Mouse (Mus musculus) forebrain, embryonic 16.5 days (tissue): ENCODE data around the gene Osbpl6. TPM values are rescaled to one million over a fixed set of nuclear protein-coding genes. Genes with fewer than 3 reads are reported as not detected.

Experiments used
- ATAC-seq: fragments of 200-750 bp; cut with Nextera tagmentation; 2 replicates; pipeline ENCODE4 v1.8.0; 2017; ENCODE audit warnings: mild to moderate bottlenecking, moderate library complexity
- H3K27ac ChIP-seq: fragments of 300-500 bp; sonication (generic); 2 replicates; pipeline ENCODE4 v1.5.1; 2014; ENCODE audit warnings: low read length, control low read depth
- H3K27me3 ChIP-seq: fragments of 300-500 bp; sonication (generic); replicated peaks from 2 replicates; pipeline ENCODE4 v1.6.1; 2014; ENCODE audit warnings: low read length; ENCODE audit not compliant: control insufficient read depth, insufficient read depth
- H3K36me3 ChIP-seq: fragments of 300-500 bp; sonication (generic); 2 replicates; pipeline ENCODE4 v1.6.1; 2014; ENCODE audit not compliant: control insufficient read depth, insufficient read depth
- H3K4me1 ChIP-seq: fragments of 300-500 bp; sonication (generic); replicated peaks from 2 replicates; pipeline ENCODE4 v1.6.1; 2014; ENCODE audit warnings: low read length; ENCODE audit not compliant: control insufficient read depth, insufficient read depth
- H3K4me2 ChIP-seq: fragments of 300-500 bp; sonication (generic); 2 replicates; pipeline ENCODE4 v1.6.1; 2014; ENCODE audit warnings: mild to moderate bottlenecking, low read length, control low read depth
- H3K4me3 ChIP-seq: fragments of 300-500 bp; sonication (generic); replicated peaks from 2 replicates; pipeline ENCODE4 v1.5.1; 2014; ENCODE audit warnings: mild to moderate bottlenecking, low read length, control low read depth
- H3K9ac ChIP-seq: fragments of 300-500 bp; sonication (generic); replicated peaks from 2 replicates; pipeline ENCODE4 v1.6.1; 2014; ENCODE audit warnings: low read depth, low read length, control low read depth
- H3K9me3 ChIP-seq: fragments of 300-500 bp; sonication (generic); 2 replicates; pipeline ENCODE4 v1.6.1; 2016; ENCODE audit warnings: low read length; ENCODE audit not compliant: control insufficient read depth
- WGBS: fragments of 180-500 bp; shearing (Covaris S2); extraction: QIAGEN DNeasy Blood & Tissue Kit; methylation state at CpG from one replicate; pipeline ENCODE4 v1.1.7; 2014; 5-methylcytosine and 5-hydroxymethylcytosine counted together
- polyA plus RNA-seq: library from polyadenylated mRNA; unstranded; fragments of >200 nt; fragmentation: Nextera tagmentation; extraction: Ambion mirVana; gene quantifications from 2 replicates; pipeline ENCODE4 v1.2.1, GENCODE M21; 2015

Gene Osbpl6
- polyA plus RNA-seq, 1 experiment from 2014 or later, result 28.0 TPM

DNA sequence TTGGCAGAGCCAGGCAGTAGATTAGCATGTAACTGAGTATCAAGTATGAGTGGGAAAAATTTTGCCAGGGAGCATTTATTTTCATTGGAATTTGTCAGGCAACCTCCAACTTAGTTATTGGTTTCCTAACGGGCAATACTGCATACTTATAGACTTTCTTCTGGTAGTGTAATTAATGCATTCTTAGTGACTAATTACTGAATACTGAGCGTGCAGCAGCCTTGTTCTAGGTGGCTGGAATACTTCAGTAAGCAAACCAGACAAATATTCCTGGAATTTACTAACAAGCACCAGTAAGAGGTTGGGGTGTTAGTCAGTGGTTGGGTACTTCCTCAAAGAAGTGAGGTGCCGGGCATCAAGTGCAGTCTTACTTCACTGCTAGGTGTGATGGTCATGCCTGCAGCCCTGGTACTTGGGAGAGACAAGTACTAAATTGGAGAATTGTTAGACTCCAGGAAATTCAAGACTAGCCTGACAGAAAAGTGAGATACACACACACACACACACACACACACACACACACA lies 186.2 kb downstream of the Osbpl6 start:
- no peak for ATAC-seq
- H3K4me1 ChIP-seq, result no peaks in the 10 kb centered on the region
- H3K27ac ChIP-seq, result no peak overlapping the region
- H3K4me2 ChIP-seq, result no peak overlapping the region
- H3K9ac ChIP-seq, result no peak overlapping the region
- peaks cover 3% of the 10 kb centered on the region; the same call in 1 of the 2 replicates for H3K36me3 ChIP-seq
- no peaks in the 10 kb centered on the region for H3K27me3 ChIP-seq
- WGBS, result 34% methylated on average over 3 of the region's 3 CpGs
- no peak overlapping the region for H3K4me3 ChIP-seq
- no peaks in the 10 kb centered on the region for H3K9me3 ChIP-seq

DNA sequence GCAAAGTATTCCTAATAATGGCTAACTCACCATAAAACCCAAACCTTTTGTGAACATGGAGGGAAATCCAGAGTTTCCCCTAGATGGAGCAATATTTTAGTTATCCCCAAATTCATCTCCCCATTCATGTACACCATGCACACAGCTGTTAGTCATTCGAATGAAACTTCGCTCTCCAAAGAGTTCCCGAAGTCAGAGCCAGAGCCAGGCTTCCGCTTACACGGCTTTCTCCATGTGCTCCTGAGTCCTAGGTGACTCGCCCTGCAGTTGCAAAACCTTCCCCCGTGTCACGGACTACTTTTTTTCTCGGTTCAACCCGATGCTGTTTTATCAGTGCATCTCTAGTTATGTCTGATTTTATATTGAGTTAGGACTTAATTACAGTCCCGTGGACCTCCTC lies 191.2 kb downstream of the Osbpl6 start:
- H3K4me2 ChIP-seq, result no peak overlapping the region
- ATAC-seq, result no peak
- no peaks in the 10 kb centered on the region for H3K9me3 ChIP-seq
- no peaks in the 10 kb centered on the region for H3K27me3 ChIP-seq
- H3K4me1 ChIP-seq, result no peaks in the 10 kb centered on the region
- no peak overlapping the region for H3K27ac ChIP-seq
- H3K4me3 ChIP-seq, result no peak overlapping the region
- no peak overlapping the region for H3K9ac ChIP-seq
- no peaks in the 10 kb centered on the region for H3K36me3 ChIP-seq
- 88% methylated on average over 11 of the region's 11 CpGs for WGBS

DNA sequence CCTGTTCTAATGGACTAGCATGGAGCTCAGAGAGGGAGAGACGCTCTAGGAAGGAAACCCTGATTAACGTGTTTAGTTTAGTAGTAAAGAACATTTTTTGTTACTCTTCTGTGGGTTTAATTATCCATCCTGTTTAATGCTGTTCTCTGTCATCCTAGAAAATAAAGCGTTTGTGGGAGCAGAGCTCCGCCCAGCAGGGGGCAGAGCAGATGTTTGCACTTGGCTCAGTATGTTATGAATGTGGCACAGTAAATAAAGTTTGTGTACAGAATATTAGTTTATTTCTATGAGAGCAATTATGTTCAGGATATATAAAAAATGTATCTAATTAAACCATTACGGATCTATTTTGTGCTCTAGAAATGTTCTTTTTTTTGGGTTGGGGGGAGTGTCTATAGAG lies 192.9 kb downstream of the Osbpl6 start:
- H3K4me2 ChIP-seq, result no peak overlapping the region
- no peak overlapping the region for H3K9ac ChIP-seq
- no peaks in the 10 kb centered on the region for H3K9me3 ChIP-seq
- no peak overlapping the region for H3K4me3 ChIP-seq
- no peaks in the 10 kb centered on the region for H3K27me3 ChIP-seq
- H3K36me3 ChIP-seq, result no peaks in the 10 kb centered on the region
- no peak overlapping the region for H3K27ac ChIP-seq
- 56% methylated on average over 5 of the region's 5 CpGs for WGBS
- no peak for ATAC-seq
- no peaks in the 10 kb centered on the region for H3K4me1 ChIP-seq

DNA sequence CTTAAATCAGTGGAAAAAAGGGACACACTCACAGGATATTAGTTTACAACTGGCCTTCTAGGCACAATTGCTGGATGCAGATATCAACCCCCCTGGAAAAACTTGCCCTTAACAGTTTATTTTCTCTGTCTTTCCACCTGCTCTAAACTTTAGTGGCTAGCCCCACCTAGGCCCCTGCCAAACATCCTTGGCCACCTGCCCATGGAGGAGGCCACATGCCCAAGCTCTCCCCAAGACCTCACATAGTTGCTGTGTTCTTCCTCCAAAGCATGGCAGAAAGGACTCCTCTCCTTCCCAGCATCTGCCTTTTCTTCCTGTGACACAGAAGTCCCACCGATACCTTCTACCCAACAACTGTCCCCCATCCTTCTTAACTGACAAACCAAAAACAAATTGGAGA lies 195.9 kb downstream of the Osbpl6 start:
- Histone ChIP-seq H3K27me3 (no peaks in the 10 kb centered on the region), H3K36me3 (no peaks in the 10 kb centered on the region), H3K4me3 (no peak overlapping the region), H3K4me1 (no peaks in the 10 kb centered on the region), H3K9me3 (no peaks in the 10 kb centered on the region), H3K9ac (no peak overlapping the region), H3K27ac (no peak overlapping the region), H3K4me2 (no peak overlapping the region)
- WGBS, result 100% methylated on average over 1 of the region's 1 CpGs
- no peak for ATAC-seq

DNA sequence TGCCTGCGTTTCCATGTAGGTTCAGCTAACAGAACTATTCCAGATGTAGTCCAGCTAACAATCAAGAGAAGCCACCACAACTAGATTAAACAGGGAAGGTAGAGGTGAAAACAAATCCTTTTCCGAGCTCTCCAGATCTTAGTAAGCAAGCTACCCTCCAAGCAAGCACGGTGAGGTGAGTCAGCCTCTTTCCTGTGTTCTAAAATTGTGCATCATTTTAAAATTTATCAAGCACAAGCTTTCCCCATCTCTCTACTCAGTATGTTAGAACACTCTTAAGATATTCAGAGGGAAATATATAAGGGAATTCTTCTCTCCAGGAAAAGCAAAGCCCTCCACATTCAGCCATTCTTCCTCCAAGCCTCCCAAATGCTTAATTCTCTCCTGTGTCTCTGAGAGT lies 200.4 kb downstream of the Osbpl6 start:
- H3K4me2 ChIP-seq, result no peak overlapping the region
- ATAC-seq, result no peak
- no peaks in the 10 kb centered on the region for H3K27me3 ChIP-seq
- 86% methylated on average over 3 of the region's 3 CpGs for WGBS
- H3K9ac ChIP-seq, result no peak overlapping the region
- H3K4me3 ChIP-seq, result no peak overlapping the region
- H3K4me1 ChIP-seq, result no peaks in the 10 kb centered on the region
- H3K36me3 ChIP-seq, result no peaks in the 10 kb centered on the region
- H3K9me3 ChIP-seq, result no peaks in the 10 kb centered on the region
- H3K27ac ChIP-seq, result no peak overlapping the region

DNA sequence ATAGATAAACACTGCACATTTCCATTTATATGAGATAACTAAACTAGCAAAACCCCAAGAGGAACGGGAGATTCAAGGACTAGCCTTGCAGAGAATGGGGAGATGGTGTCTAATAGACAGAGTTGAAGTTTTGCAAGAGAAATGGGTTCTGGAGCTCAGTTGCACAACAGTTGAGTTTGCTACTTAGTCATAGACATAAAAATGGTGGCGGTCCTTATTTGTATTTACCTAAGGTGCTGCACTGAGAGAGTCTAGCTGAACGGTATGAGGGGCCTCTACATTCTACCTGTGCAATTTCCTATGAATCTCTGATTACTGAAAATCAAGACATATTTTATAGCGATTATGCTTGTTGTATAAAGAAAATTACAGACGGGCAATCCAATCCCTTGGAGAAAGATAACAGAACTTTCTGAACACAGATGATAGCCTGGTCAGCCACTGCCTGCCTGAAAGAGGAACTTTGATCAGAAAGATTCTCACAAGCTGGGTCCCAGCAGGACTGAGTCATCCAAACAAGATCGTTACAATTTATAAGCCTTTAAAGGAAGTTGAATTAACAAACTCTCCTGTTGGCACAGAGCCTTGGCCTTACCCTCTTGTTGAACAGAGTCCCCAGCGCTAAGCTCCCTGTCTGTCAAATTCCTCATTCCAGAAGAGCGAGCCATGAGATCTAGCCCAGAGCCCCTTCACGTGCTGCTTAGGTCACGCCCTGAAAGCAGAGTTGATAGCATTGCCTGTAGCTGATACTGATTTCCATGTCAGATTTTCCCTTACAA lies 204.2 kb downstream of the Osbpl6 start:
- ATAC-seq, result no peak
- Histone ChIP-seq H3K4me3 (no peak overlapping the region), H3K4me1 (no peaks in the 10 kb centered on the region), H3K36me3 (no peaks in the 10 kb centered on the region), H3K9ac (no peak overlapping the region), H3K27ac (no peak overlapping the region), H3K27me3 (no peaks in the 10 kb centered on the region), H3K4me2 (no peak overlapping the region), H3K9me3 (no peaks in the 10 kb centered on the region)
- WGBS, result 70% methylated on average over 10 of the region's 10 CpGs

DNA sequence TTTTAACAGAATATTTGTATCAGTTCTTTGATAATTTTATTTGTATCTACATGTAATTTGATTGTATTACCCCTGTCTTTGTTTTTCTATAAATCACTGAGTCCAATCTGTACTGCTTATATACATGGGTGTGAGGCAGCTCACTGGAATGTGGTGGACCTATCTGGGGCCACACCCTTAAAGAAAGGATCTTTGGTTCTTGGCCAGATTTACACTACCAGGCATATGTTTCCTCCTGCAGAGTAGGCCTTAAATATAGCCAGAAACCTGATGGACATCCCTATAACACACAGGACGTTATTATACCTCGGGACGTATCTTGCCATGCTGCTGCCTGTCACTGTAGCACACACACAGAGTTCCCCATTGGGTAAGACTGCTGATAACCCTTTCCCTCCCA lies 205.7 kb downstream of the Osbpl6 start:
- H3K4me1 ChIP-seq, result no peaks in the 10 kb centered on the region
- no peaks in the 10 kb centered on the region for H3K27me3 ChIP-seq
- H3K27ac ChIP-seq, result no peak overlapping the region
- no peaks in the 10 kb centered on the region for H3K9me3 ChIP-seq
- no peak for ATAC-seq
- no peak overlapping the region for H3K9ac ChIP-seq
- no peak overlapping the region for H3K4me3 ChIP-seq
- H3K4me2 ChIP-seq, result no peak overlapping the region
- no peaks in the 10 kb centered on the region for H3K36me3 ChIP-seq
- 85% methylated on average over 3 of the region's 3 CpGs for WGBS

DNA sequence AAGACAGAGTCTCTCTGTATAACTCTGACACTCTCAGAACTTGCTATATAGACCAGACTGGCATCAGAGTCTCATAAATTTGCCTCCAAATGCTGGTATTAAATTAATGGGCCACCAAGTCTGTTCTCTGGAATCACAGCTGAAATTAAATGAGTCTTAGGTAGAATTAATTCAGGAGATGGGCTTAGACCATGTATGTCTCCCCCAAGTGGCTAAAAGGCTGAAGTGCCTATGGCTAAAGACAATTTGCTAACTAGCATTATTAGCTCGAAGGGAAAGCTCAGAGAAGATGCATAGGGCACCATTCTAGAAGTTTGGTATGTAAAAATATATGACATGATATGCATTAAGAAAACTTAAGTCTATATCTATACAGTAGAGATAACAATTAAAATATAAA lies 211.8 kb downstream of the Osbpl6 start:
- H3K36me3 ChIP-seq, result no peaks in the 10 kb centered on the region
- no peak overlapping the region for H3K4me2 ChIP-seq
- H3K9me3 ChIP-seq, result no peaks in the 10 kb centered on the region
- WGBS, result 29% methylated on average over 1 of the region's 1 CpGs
- peak; percentile 80 for ATAC-seq
- H3K27me3 ChIP-seq, result no peaks in the 10 kb centered on the region
- H3K4me3 ChIP-seq, result no peak overlapping the region
- no peak overlapping the region for H3K9ac ChIP-seq
- no peak overlapping the region for H3K27ac ChIP-seq
- no peaks in the 10 kb centered on the region for H3K4me1 ChIP-seq

DNA sequence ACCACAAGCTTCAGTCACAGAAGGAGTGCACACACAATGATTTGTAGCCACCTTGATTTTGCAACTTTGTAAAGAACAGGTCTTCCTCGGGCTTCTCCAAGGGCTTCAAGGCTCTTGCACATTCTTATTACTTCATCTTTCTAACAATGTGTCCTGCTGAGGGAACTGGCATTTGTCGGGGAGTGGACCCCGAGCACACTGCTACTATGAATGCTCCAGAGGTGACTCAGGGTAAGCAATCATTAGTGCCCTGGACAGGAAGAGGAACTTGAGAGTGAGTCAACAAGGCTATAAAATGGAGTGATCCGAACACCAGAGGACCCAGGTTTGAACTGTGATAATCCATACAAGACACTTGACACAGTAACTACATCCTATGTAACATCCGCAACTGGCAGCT lies 213.9 kb downstream of the Osbpl6 start:
- H3K27me3 ChIP-seq, result no peaks in the 10 kb centered on the region
- peaks cover 8% of the 10 kb centered on the region for H3K36me3 ChIP-seq
- WGBS, result 94% methylated on average over 5 of the region's 5 CpGs
- H3K4me2 ChIP-seq, result no peak overlapping the region
- no peak for ATAC-seq
- H3K9me3 ChIP-seq, result no peaks in the 10 kb centered on the region
- no peak overlapping the region for H3K9ac ChIP-seq
- no peak overlapping the region for H3K4me3 ChIP-seq
- H3K27ac ChIP-seq, result no peak overlapping the region
- no peaks in the 10 kb centered on the region for H3K4me1 ChIP-seq
